Mouse (Mus musculus) liver, embryonic 11.5 days (tissue): ENCODE data around the gene Slc7a7. TPM values are rescaled to one million over a fixed set of nuclear protein-coding genes. Genes with fewer than 3 reads are reported as not detected.

ENCODE experiments used
- ATAC-seq: fragments of 200-750 bp; cut with Nextera tagmentation; replicated peaks from 2 replicates; pipeline ENCODE4 v1.8.0; 2017; ENCODE audit warnings: moderate number of reproducible peaks, mild to moderate bottlenecking, moderate TSS enrichment, moderate library complexity; ENCODE audit not compliant: low FRiP score
- DNase-seq: peaks from one replicate; pipeline ENCODE4 v3.0.0-alpha.2; 2017; ENCODE audit warnings: low spot score
- H3K27ac ChIP-seq: fragments of 300-500 bp; sonication (generic); 2 replicates; pipeline ENCODE4 v1.5.1; 2014; ENCODE audit warnings: mild to moderate bottlenecking, low read depth, low read length, control low read depth
- H3K27me3 ChIP-seq: fragments of 300-500 bp; sonication (generic); replicated peaks from 2 replicates; pipeline ENCODE4 v1.6.1; 2014; ENCODE audit warnings: low read length, mixed read lengths; ENCODE audit not compliant: control insufficient read depth, insufficient read depth
- H3K36me3 ChIP-seq: fragments of 300-500 bp; sonication (generic); 2 replicates; pipeline ENCODE4 v1.6.1; 2014; ENCODE audit warnings: mild to moderate bottlenecking, low read length, moderate library complexity, mixed read lengths; ENCODE audit not compliant: control insufficient read depth, insufficient read depth
- H3K4me1 ChIP-seq: fragments of 300-500 bp; sonication (generic); replicated peaks from 2 replicates; pipeline ENCODE4 v1.6.1; 2014; ENCODE audit warnings: low read length, mixed read lengths; ENCODE audit not compliant: control insufficient read depth, insufficient read depth
- H3K4me2 ChIP-seq: fragments of 300-500 bp; sonication (generic); 2 replicates; pipeline ENCODE4 v1.6.1; 2014; ENCODE audit warnings: mild to moderate bottlenecking, control low read depth, moderate library complexity
- H3K4me3 ChIP-seq: fragments of 300-500 bp; sonication (generic); 2 replicates; pipeline ENCODE4 v1.5.1; 2014; ENCODE audit warnings: low read depth, low read length, control low read depth
- H3K9ac ChIP-seq: fragments of 300-500 bp; sonication (generic); 2 replicates; pipeline ENCODE4 v1.6.1; 2014; ENCODE audit warnings: low read depth, low read length, control low read depth
- H3K9me3 ChIP-seq: fragments of 300-500 bp; sonication (generic); 2 replicates; pipeline ENCODE4 v1.6.1; 2016; ENCODE audit warnings: low read length, inconsistent platforms, mixed read lengths; ENCODE audit not compliant: control insufficient read depth
- WGBS: fragments of 180-500 bp; shearing (Covaris S2); extraction: QIAGEN DNeasy Blood & Tissue Kit; methylation state at CpG from one replicate; pipeline ENCODE4 v1.1.7; 2014; 5-methylcytosine and 5-hydroxymethylcytosine counted together
- polyA plus RNA-seq: library from polyadenylated mRNA; unstranded; fragments of >200 nt; fragmentation: Nextera tagmentation; extraction: Ambion mirVana; gene quantifications from 2 replicates; pipeline ENCODE4 v1.2.1, GENCODE M21; 2014

Slc7a7 gene
- polyA plus RNA-seq, 1 experiment from 2014 or later, result 8.3 TPM

- Histone ChIP-seq H3K27ac (peak overlapping the region; percentile 20), H3K4me1 (peaks cover 20% of the 10 kb centered on the region), H3K4me2 (peak overlapping the region; percentile 54), H3K27me3 (no peaks in the 10 kb centered on the region), H3K9ac (peak overlapping the region; percentile 48; the same call in 1 of the 2 replicates), H3K9me3 (no peaks in the 10 kb centered on the region), H3K4me3 (no peak overlapping the region), H3K36me3 (no peaks in the 10 kb centered on the region)
- ATAC-seq, result peak; percentile 58
- DNase-seq, result no peak
- 25% methylated on average over 17 of the region's 17 CpGs for WGBS
These were observed 7.4 kb downstream of the Slc7a7 start for GRCm38 (mm10) chr14:54409980-54410810.

- no peaks in the 10 kb centered on the region for H3K9me3 ChIP-seq
- ATAC-seq (no peak), DNase-seq (no peak)
- WGBS, result 66% methylated on average over 7 of the region's 7 CpGs
- no peaks in the 10 kb centered on the region for H3K27me3 ChIP-seq
- peak overlapping the region; percentile 20 for H3K27ac ChIP-seq
- peak overlapping the region; percentile 54 for H3K4me2 ChIP-seq
- no peak overlapping the region for H3K4me3 ChIP-seq
- no peak overlapping the region for H3K9ac ChIP-seq
- H3K4me1 ChIP-seq, result peaks cover 16% of the 10 kb centered on the region
- no peaks in the 10 kb centered on the region for H3K36me3 ChIP-seq
These were observed 8.4 kb downstream of the Slc7a7 start for GRCm38 (mm10) chr14:54409057-54409645.

- ATAC-seq (no peak), DNase-seq (no peak)
- Histone ChIP-seq H3K4me1 (peaks cover 11% of the 10 kb centered on the region), H3K27me3 (no peaks in the 10 kb centered on the region), H3K36me3 (no peaks in the 10 kb centered on the region), H3K4me3 (no peak overlapping the region), H3K9me3 (no peaks in the 10 kb centered on the region), H3K4me2 (peak overlapping the region; percentile 54), H3K27ac (no peak overlapping the region), H3K9ac (no peak overlapping the region)
- WGBS, result 84% methylated on average over 25 of the region's 25 CpGs
These were observed 9.1 kb downstream of the Slc7a7 start for GRCm38 (mm10) chr14:54408336-54409056.

- Histone ChIP-seq H3K9ac (no peak overlapping the region), H3K4me3 (no peak overlapping the region), H3K4me1 (no peaks in the 10 kb centered on the region; the same call in 1 of the 2 replicates), H3K27ac (no peak overlapping the region), H3K9me3 (no peaks in the 10 kb centered on the region), H3K36me3 (no peaks in the 10 kb centered on the region), H3K27me3 (no peaks in the 10 kb centered on the region), H3K4me2 (no peak overlapping the region)
- no peak for ATAC-seq
- 66% methylated on average over 3 of the region's 3 CpGs for WGBS
- no peak for DNase-seq
These were observed 15.9 kb downstream of the Slc7a7 start for GRCm38 (mm10) chr14:54401723-54402122.

GRCm38 (mm10) chr14:54398921-54399382 lies 18.6 kb downstream of the Slc7a7 start:
- Histone ChIP-seq H3K9me3 (no peaks in the 10 kb centered on the region), H3K4me1 (no peaks in the 10 kb centered on the region), H3K27ac (no peak overlapping the region), H3K9ac (no peak overlapping the region), H3K4me2 (no peak overlapping the region), H3K36me3 (no peaks in the 10 kb centered on the region), H3K27me3 (no peaks in the 10 kb centered on the region), H3K4me3 (no peak overlapping the region)
- ATAC-seq (no peak), DNase-seq (no peak)
- 50% methylated on average over 8 of the region's 8 CpGs for WGBS

- Histone ChIP-seq H3K9ac (no peak overlapping the region), H3K4me3 (no peak overlapping the region), H3K4me2 (no peak overlapping the region), H3K36me3 (no peaks in the 10 kb centered on the region), H3K4me1 (no peaks in the 10 kb centered on the region), H3K27ac (no peak overlapping the region), H3K27me3 (no peaks in the 10 kb centered on the region), H3K9me3 (no peaks in the 10 kb centered on the region)
- WGBS, result 71% methylated on average over 7 of the region's 7 CpGs
- ATAC-seq, result no peak
- DNase-seq, result no peak
These were observed 19.1 kb downstream of the Slc7a7 start for GRCm38 (mm10) chr14:54398528-54398916.

- Histone ChIP-seq H3K4me1 (no peaks in the 10 kb centered on the region), H3K4me2 (no peak overlapping the region), H3K27ac (no peak overlapping the region), H3K36me3 (no peaks in the 10 kb centered on the region), H3K27me3 (no peaks in the 10 kb centered on the region), H3K9me3 (no peaks in the 10 kb centered on the region), H3K9ac (no peak overlapping the region), H3K4me3 (no peak overlapping the region)
- no peak for ATAC-seq
- DNase-seq, result no peak
- 70% methylated on average over 7 of the region's 7 CpGs for WGBS
These were observed 19.6 kb downstream of the Slc7a7 start for GRCm38 (mm10) chr14:54397872-54398527.

GRCm38 (mm10) chr14:54396685-54397084 lies 20.9 kb downstream of the Slc7a7 start:
- no peak overlapping the region for H3K4me2 ChIP-seq
- no peaks in the 10 kb centered on the region for H3K36me3 ChIP-seq
- H3K27me3 ChIP-seq, result no peaks in the 10 kb centered on the region
- H3K9me3 ChIP-seq, result no peaks in the 10 kb centered on the region
- DNase-seq, result no peak
- no peak overlapping the region for H3K9ac ChIP-seq
- no peak overlapping the region for H3K27ac ChIP-seq
- ATAC-seq, result no peak
- H3K4me3 ChIP-seq, result no peak overlapping the region
- H3K4me1 ChIP-seq, result no peaks in the 10 kb centered on the region
- WGBS, result 82% methylated on average over 7 of the region's 7 CpGs
